Mouse (Mus musculus): Measurements from ENCODE around the gene Olfr78.

Olfr78 gene

GRCm38 (mm10) chr7:102759266-102759665 lies at the start of gene Olfr78, which contains the start of gene Olfr560:
Olfr78 (minus strand) TSS chr7:102759471.
Olfr560 (minus strand) TSS chr7:102759366.
- DNase-seq (ENCODE audit: extremely low read depth, insufficient read length, low spot score) = no peak

- no peak for DNase-seq (ENCODE audit: extremely low read depth, insufficient read length, low spot score)
These were observed 43.9 kb upstream of the Olfr78 start, which contains the start of gene Olfr564 for GRCm38 (mm10) chr7:102803180-102803579. Olfr564 (plus strand) TSS chr7:102803480.

- DNase-seq (ENCODE audit: extremely low read depth, insufficient read length, low spot score) = no peak
These were observed 11.7 kb upstream of the Olfr78 start, which contains the start of gene Olfr561 for GRCm38 (mm10) chr7:102770921-102771320. Olfr561 (plus strand) TSS chr7:102771221.

GRCm38 (mm10) chr7:102752086-102752485 lies 7.2 kb downstream of the Olfr78 start:
- DNase-seq (ENCODE audit: extremely low read depth, insufficient read length, low spot score) = no peak

GRCm38 (mm10) chr7:102737705-102738104 lies 21.6 kb downstream of the Olfr78 start:
- no peak for DNase-seq (ENCODE audit: extremely low read depth, insufficient read length, low spot score)

- no peak for DNase-seq (ENCODE audit: extremely low read depth, insufficient read length, low spot score)
These were observed 25.5 kb downstream of the Olfr78 start for GRCm38 (mm10) chr7:102733793-102734192.

GRCm38 (mm10) chr7:102727391-102727790 lies 31.9 kb downstream of the Olfr78 start, which contains the start of gene Olfr559:
Olfr559 (minus strand) TSS chr7:102727491.
- DNase-seq (ENCODE audit: extremely low read depth, insufficient read length, low spot score) = no peak

GRCm38 (mm10) chr7:102718970-102719369 lies 40.3 kb downstream of the Olfr78 start, which contains the start of gene Olfr33:
Olfr33 (minus strand) TSS chr7:102719070.
- no peak for DNase-seq (ENCODE audit: extremely low read depth, insufficient read length, low spot score)

- no peak for DNase-seq (ENCODE audit: extremely low read depth, insufficient read length, low spot score)
These were observed 57.4 kb downstream of the Olfr78 start, which contains the start of gene Olfr558 for GRCm38 (mm10) chr7:102701915-102702314. Olfr558 (plus strand) TSS chr7:102702215.

- no peak for DNase-seq (ENCODE audit: extremely low read depth, insufficient read length, low spot score)
These were observed 60.8 kb downstream of the Olfr78 start for GRCm38 (mm10) chr7:102698461-102698860.

- DNase-seq (ENCODE audit: extremely low read depth, insufficient read length, low spot score) = no peak
These were observed 63.7 kb downstream of the Olfr78 start, which contains the start of gene Olfr557 for GRCm38 (mm10) chr7:102695358-102696125. Olfr557 (plus strand) TSS chr7:102695910.

All from 3134 (cell line).